Mouse (Mus musculus) limb, embryonic 14.5 days (tissue): ENCODE data around the gene Mrgpre. TPM values are rescaled to one million over a fixed set of nuclear protein-coding genes. Genes with fewer than 3 reads are reported as not detected.

ENCODE experiments used
- ATAC-seq: fragments of 200-750 bp; cut with Nextera tagmentation; 2 replicates; pipeline ENCODE4 v1.8.0; 2017; ENCODE audit warnings: low read depth, moderate number of reproducible peaks, moderate TSS enrichment; ENCODE audit not compliant: low FRiP score
- DNase-seq: peaks from one replicate; pipeline ENCODE4 v3.0.0-alpha.2; 2015; ENCODE audit warnings: low spot score
- H3K27ac ChIP-seq: fragments of 300-500 bp; sonication (generic); replicated peaks from 2 replicates; pipeline ENCODE4 v1.5.1; 2014; ENCODE audit warnings: low read depth, mild to moderate bottlenecking, low read length, moderate library complexity, mixed read lengths
- H3K27me3 ChIP-seq: fragments of 300-500 bp; sonication (generic); 2 replicates; pipeline ENCODE4 v1.6.1; 2014; ENCODE audit warnings: low read length, mixed read lengths; ENCODE audit not compliant: control insufficient read depth, insufficient read depth
- H3K36me3 ChIP-seq: fragments of 300-500 bp; sonication (generic); 2 replicates; pipeline ENCODE4 v1.6.1; 2014; ENCODE audit warnings: mild to moderate bottlenecking, low read length, moderate library complexity, mixed read lengths; ENCODE audit not compliant: control insufficient read depth, insufficient read depth
- H3K4me1 ChIP-seq: fragments of 300-500 bp; sonication (generic); 2 replicates; pipeline ENCODE4 v1.6.1; 2014; ENCODE audit warnings: antibody characterized with exemption, low read length, mixed read lengths; ENCODE audit not compliant: control insufficient read depth, insufficient read depth
- H3K4me2 ChIP-seq: fragments of 300-500 bp; sonication (generic); replicated peaks from 2 replicates; pipeline ENCODE4 v1.6.1; 2014; ENCODE audit warnings: low read depth, mild to moderate bottlenecking, low read length, moderate library complexity; ENCODE audit not compliant: severe bottlenecking
- H3K4me3 ChIP-seq: fragments of 300-500 bp; sonication (generic); replicated peaks from 2 replicates; pipeline ENCODE4 v1.5.1; 2014; ENCODE audit warnings: low read length
- H3K9ac ChIP-seq: fragments of 300-500 bp; sonication (generic); 2 replicates; pipeline ENCODE4 v1.6.1; 2014; ENCODE audit warnings: mild to moderate bottlenecking, low read depth, low read length, moderate library complexity; ENCODE audit not compliant: severe bottlenecking
- H3K9me3 ChIP-seq: fragments of 300-500 bp; sonication (generic); 2 replicates; pipeline ENCODE4 v1.6.1; 2016; ENCODE audit warnings: low read length; ENCODE audit not compliant: control insufficient read depth
- POLR2A ChIP-seq: fragments of 200-500 bp; IDR thresholded peaks from 2 replicates; pipeline ENCODE4 v1.8.0; 2012; ENCODE audit warnings: inconsistent platforms, mild to moderate bottlenecking, moderate library complexity, borderline replicate concordance; ENCODE audit not compliant: insufficient read depth, insufficient read length; ENCODE audit errors: extremely low read depth
- WGBS: fragments of 180-500 bp; shearing (Covaris S2); extraction: QIAGEN DNeasy Blood & Tissue Kit; methylation state at CpG from one replicate; pipeline ENCODE4 v1.1.7; 2014; 5-methylcytosine and 5-hydroxymethylcytosine counted together
- polyA plus RNA-seq, 2 experiments: library from polyadenylated mRNA; depleted of rRNA in 1 of 2; stranded (reverse) in 1 of 2; unstranded in 1 of 2; fragments of >200 nt; fragmentation: Nextera tagmentation in 1 of 2; extraction: Ambion mirVana in 1 of 2; gene quantifications; 2 replicates each; pipeline versions ENCODE4 v1.2.1 to v1.2.3; 2012 to 2014

Mrgpre gene
- polyA plus RNA-seq, 2 experiments = 1.5 to 2.1 TPM

- DNase-seq (no peak), ATAC-seq (no peak)
- Histone ChIP-seq H3K27ac (no peak overlapping the region), H3K4me3 (no peak overlapping the region), H3K4me1 (0 out of 2 replicates have a peak, but pooled peaks cover 8% of the 10 kb centered on the region), H3K36me3 (no peaks in the 10 kb centered on the region), H3K27me3 (no peaks in the 10 kb centered on the region), H3K9ac (no peak overlapping the region), H3K9me3 (no peaks in the 10 kb centered on the region), H3K4me2 (no peak overlapping the region)
- TF ChIP-seq POLR2A = no peak
- 82% methylated on average over 3 of the region's 3 CpGs for WGBS
Measured at GRCm38 (mm10) chr7:143757696-143758095, 26.6 kb downstream of the Mrgpre start.

GRCm38 (mm10) chr7:143757027-143757390, 27.3 kb downstream of the Mrgpre start:
- ATAC-seq = peak; percentile 91

GRCm38 (mm10) chr7:143756125-143757026, 27.9 kb downstream of the Mrgpre start, which contains the start of gene Osbpl5:
TSS of gene Osbpl5 (minus strand) at chr7:143756985.
- H3K4me3 ChIP-seq = peak within 1 kb of the TSS; percentile 39
- TF ChIP-seq POLR2A = no peak
- no peaks in the 10 kb centered on the region for H3K9me3 ChIP-seq
- no peaks in the 10 kb centered on the region for H3K36me3 ChIP-seq
- H3K9ac ChIP-seq = peak within 1 kb of the TSS; percentile 49
- ATAC-seq (peak; percentile 31), DNase-seq (no peak)
- H3K4me1 ChIP-seq = 0 out of 2 replicates have a peak, but pooled peaks cover 8% of the 10 kb centered on the region
- whole genome bisulfite sequencing = 28% methylated on average over 22 of the region's 22 CpGs
- H3K4me2 ChIP-seq = peak within 1 kb of the TSS; percentile 79
- no peak within 1 kb of the TSS for H3K27ac ChIP-seq
- H3K27me3 ChIP-seq = no peaks in the 10 kb centered on the region

More at GRCm38 (mm10) chr7:143757027-143757390, 27.3 kb downstream of the Mrgpre start:
- TF ChIP-seq POLR2A = no peak
- Histone ChIP-seq H3K9me3 (no peaks in the 10 kb centered on the region), H3K4me1 (0 out of 2 replicates have a peak, but pooled peaks cover 8% of the 10 kb centered on the region), H3K4me2 (peak overlapping the region; percentile 79), H3K4me3 (peak overlapping the region; percentile 39), H3K36me3 (no peaks in the 10 kb centered on the region), H3K27me3 (no peaks in the 10 kb centered on the region), H3K27ac (no peak overlapping the region), H3K9ac (peak overlapping the region; percentile 49)
- peak; percentile 82 for DNase-seq
- under 1% methylated on average over 12 of the region's 15 CpGs for WGBS

GRCm38 (mm10) chr7:143755357-143756124, 28.8 kb downstream of the Mrgpre start:
- H3K4me3 ChIP-seq = no peak overlapping the region
- no peaks in the 10 kb centered on the region for H3K36me3 ChIP-seq
- peak overlapping the region; percentile 49; the same call in 1 of the 2 replicates for H3K9ac ChIP-seq
- H3K27me3 ChIP-seq = no peaks in the 10 kb centered on the region
- DNase-seq (no peak), ATAC-seq (no peak)
- WGBS = 82% methylated on average over 9 of the region's 9 CpGs
- no peak overlapping the region for H3K4me2 ChIP-seq
- H3K4me1 ChIP-seq = 0 out of 2 replicates have a peak, but pooled peaks cover 8% of the 10 kb centered on the region
- H3K27ac ChIP-seq = no peak overlapping the region
- TF ChIP-seq POLR2A = no peak
- no peaks in the 10 kb centered on the region for H3K9me3 ChIP-seq
